Mouse (Mus musculus): Measurements from ENCODE around the gene Lrch1.

- TF ChIP-seq CTCF (IDR thresholded peaks at IDR 0.05; ENCODE audit: extremely low read depth, insufficient read depth, low read length) (no peak), POLR2A (IDR thresholded peaks at IDR 0.05; ENCODE audit: extremely low read depth, insufficient read depth, low read length) (no peak)
These were observed 26.2 kb downstream of the Lrch1 start for GRCm38 (mm10) chr14:74921471-74921870.
